Mouse (Mus musculus): ENCODE measurements at regions not wholly inside any gene's neighbourhood (a gene's known extent, or its start where the extent isn't known, plus 50 kb on each side); places are given as distances from the start of the nearest gene placed in this dataset.

DNA sequence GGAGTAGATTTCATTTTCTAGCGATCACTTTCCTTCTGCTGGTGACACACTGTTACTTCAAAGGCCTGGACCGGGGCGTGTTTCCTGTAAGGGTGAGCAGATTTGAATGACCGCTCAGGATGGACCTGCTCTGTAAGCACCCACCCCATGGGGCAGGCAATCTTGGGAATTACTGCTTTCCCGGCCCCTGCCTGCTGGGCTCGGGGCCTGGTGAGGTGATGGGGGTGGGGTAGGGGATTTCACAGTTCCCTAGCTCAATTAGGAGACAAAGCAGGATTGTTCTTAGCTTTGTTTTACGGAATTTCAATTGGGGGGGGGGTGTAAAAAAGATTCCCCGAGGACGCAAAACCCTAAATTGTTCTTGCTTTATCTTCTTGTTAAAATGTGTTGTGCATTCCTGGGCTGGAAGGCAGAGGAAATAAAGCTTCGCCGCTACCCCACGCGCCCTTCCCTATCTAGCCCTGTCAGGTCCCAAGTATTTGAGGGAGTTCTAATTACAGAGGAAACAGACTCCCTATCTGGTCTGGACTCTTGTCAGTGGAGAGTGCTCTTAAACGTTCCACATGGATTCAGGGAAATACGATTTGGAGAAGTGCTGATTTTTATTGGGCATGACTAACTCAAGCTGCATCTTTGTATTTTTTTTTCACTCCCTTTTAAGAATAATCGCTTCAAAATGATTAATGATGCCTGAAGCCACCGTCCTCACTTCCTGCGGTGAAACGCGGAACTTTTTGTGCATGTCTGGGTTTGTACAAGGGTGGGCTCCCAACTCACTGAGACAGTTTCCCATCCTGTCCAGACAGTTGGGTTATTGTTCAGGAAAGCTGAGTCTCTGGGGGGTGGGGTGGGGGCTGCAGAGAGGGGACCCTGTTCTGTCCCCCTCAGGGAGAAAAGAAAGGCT lies 194.3 kb downstream of the Enc1 start:
- Histone ChIP-seq H3K9ac (peak overlapping the region; percentile 55), H3K27ac (ENCODE audit: poor library complexity, severe bottlenecking) (peak overlapping the region; percentile 74), H3K9me3 (replicated peaks) (no peaks in the 10 kb centered on the region), H3K4me3 (peak overlapping the region; percentile 41), H3K36me3 (no peaks in the 10 kb centered on the region), H3K4me1 (replicated peaks) (peaks cover 48% of the 10 kb centered on the region), H3K4me2 (peak overlapping the region; percentile 78), H3K27me3 (replicated peaks) (peaks cover 5% of the 10 kb centered on the region; the same call in 1 of the 2 replicates)
- WGBS, result 2% methylated on average over 20 of the region's 20 CpGs
- ATAC-seq (ENCODE audit: insufficient number of reproducible peaks, low FRiP score), result peak; percentile 73

DNA sequence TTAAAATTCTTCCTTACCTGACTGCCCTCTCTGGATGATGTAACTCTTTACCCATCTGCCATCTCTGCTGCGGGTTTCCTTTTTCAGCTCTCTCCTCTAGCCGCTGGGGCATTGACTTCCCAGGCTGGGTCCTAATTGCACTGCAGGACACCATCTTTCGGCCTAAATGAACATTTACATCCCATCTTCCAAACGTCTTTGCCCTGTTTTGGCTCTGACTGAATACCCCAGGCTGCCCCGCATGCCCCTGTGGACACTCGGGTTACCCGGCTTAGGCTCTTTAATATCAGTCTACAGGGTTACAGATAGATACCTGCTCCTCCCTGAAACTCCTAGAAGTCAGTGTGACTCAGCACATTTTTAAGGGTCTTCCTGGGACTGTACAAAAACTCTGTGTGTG lies 193.3 kb downstream of the Enc1 start:
- Histone ChIP-seq H3K4me2 (no peak overlapping the region), H3K9ac (no peak overlapping the region), H3K27ac (ENCODE audit: poor library complexity, severe bottlenecking) (no peak overlapping the region), H3K4me3 (no peak overlapping the region), H3K36me3 (no peaks in the 10 kb centered on the region), H3K4me1 (replicated peaks) (peaks cover 37% of the 10 kb centered on the region), H3K9me3 (replicated peaks) (no peaks in the 10 kb centered on the region), H3K27me3 (replicated peaks) (peaks cover 5% of the 10 kb centered on the region; the same call in 1 of the 2 replicates)
- ATAC-seq (ENCODE audit: insufficient number of reproducible peaks, low FRiP score), result no peak
- 56% methylated on average over 7 of the region's 7 CpGs for WGBS

DNA sequence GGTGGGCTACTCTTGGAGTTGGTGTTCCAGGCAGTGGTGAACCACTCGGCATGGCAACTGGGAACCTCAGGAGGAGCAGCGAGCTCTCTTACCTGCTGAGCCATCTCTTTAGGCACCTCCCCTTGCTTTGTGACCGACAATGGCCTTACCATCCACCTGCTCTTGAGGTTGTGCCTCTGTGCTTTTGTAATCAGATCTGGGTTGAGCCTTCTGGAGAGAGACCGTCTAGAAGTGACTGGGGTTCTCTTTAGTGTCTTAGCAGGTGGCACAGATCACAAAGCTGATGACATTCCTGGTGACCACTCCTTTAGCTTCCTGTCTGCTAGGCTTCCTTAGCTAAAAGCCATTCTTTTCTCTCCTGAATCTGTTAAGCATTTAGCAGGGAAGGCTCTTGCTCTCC lies 191.7 kb downstream of the Enc1 start:
- no peak for ATAC-seq (ENCODE audit: insufficient number of reproducible peaks, low FRiP score)
- 43% methylated on average over 4 of the region's 4 CpGs for WGBS
- no peaks in the 10 kb centered on the region for H3K9me3 ChIP-seq (replicated peaks)

DNA sequence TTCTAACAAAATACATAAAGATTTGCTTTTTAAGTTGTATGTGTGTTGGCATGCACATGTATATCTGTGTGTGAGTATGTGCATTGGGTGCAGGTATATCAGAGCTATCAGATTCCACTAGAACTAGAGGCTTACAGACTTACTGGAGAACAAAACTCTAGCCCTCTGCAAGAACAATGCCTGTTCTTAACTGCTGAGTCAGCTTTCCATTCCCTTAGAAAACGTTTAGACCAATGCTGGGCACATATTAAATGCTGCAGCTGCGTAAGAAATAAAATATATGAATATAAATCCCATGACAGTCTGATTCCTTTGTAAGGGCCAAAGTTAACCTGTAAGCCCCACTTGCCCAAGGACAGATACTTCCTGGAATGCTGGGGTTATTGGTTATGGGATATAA lies 190.0 kb downstream of the Enc1 start:
- Histone ChIP-seq H3K4me3 (no peak overlapping the region), H3K27ac (ENCODE audit: poor library complexity, severe bottlenecking) (no peak overlapping the region), H3K27me3 (replicated peaks) (peaks cover 5% of the 10 kb centered on the region; the same call in 1 of the 2 replicates), H3K4me1 (replicated peaks) (peaks cover 15% of the 10 kb centered on the region), H3K9me3 (replicated peaks) (no peaks in the 10 kb centered on the region), H3K36me3 (no peaks in the 10 kb centered on the region), H3K9ac (no peak overlapping the region), H3K4me2 (no peak overlapping the region)
- WGBS, result 67% methylated on average over 2 of the region's 2 CpGs
- ATAC-seq (ENCODE audit: insufficient number of reproducible peaks, low FRiP score), result no peak

More for the DNA sequence above, 191.7 kb downstream of the Enc1 start:
- Histone ChIP-seq H3K4me1 (replicated peaks) (peaks cover 30% of the 10 kb centered on the region), H3K9ac (no peak overlapping the region), H3K27ac (ENCODE audit: poor library complexity, severe bottlenecking) (no peak overlapping the region), H3K27me3 (replicated peaks) (peaks cover 5% of the 10 kb centered on the region; the same call in 1 of the 2 replicates), H3K4me2 (no peak overlapping the region), H3K36me3 (no peaks in the 10 kb centered on the region), H3K4me3 (no peak overlapping the region)

DNA sequence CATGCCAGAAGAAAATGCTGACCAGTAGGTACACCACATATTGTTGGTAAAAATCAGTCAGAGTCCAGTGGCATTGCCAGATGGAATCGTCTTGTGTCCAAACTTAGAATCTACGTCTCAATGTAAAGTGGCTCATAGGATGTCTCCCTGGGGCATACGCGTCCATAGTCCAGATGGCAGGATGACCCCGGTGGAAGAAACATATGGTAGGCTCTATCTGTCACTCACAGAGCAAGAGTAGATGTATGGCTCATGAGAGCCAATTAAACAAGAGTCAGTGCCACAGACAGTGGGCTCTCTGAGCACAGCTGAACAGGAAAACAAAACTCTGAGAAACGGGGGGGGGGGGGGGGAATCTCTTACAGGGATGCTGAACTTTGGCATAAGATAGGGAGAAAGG lies 187.3 kb downstream of the Enc1 start:
- no peak overlapping the region for H3K27ac ChIP-seq (ENCODE audit: poor library complexity, severe bottlenecking)
- H3K36me3 ChIP-seq, result no peaks in the 10 kb centered on the region
- H3K4me3 ChIP-seq, result no peak overlapping the region
- no peak overlapping the region for H3K4me2 ChIP-seq
- 72% methylated on average over 6 of the region's 6 CpGs for WGBS
- H3K9ac ChIP-seq, result no peak overlapping the region
- no peaks in the 10 kb centered on the region for H3K9me3 ChIP-seq (replicated peaks)
- no peak for ATAC-seq (ENCODE audit: insufficient number of reproducible peaks, low FRiP score)
- H3K4me1 ChIP-seq (replicated peaks), result peaks cover 8% of the 10 kb centered on the region
- 0 out of 2 replicates have a peak, but pooled peaks cover 9% of the 10 kb centered on the region for H3K27me3 ChIP-seq (replicated peaks)

DNA sequence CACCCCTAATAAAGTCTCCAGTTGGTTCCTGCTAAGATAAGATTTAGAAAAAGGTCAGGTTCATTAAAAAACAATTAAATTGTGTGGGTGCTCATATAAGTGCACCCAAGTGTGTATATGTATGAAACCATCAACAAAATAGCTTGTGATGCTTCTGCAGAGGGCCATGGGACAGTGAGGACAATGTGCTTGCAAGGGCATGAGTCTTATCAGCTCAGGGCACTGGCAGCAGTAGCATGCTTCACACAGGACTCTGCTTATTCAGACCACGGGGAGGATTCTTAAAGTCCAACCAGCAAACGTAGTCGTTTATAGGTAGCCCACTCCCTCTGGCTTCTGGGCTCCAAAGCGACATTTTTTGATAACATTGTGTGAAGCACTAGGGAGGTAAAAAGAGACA lies 186.6 kb downstream of the Enc1 start:
- no peaks in the 10 kb centered on the region for H3K36me3 ChIP-seq
- 0 out of 2 replicates have a peak, but pooled peaks have one; percentile 57 for ATAC-seq (ENCODE audit: insufficient number of reproducible peaks, low FRiP score)
- WGBS, result 37% methylated on average over 4 of the region's 4 CpGs

DNA sequence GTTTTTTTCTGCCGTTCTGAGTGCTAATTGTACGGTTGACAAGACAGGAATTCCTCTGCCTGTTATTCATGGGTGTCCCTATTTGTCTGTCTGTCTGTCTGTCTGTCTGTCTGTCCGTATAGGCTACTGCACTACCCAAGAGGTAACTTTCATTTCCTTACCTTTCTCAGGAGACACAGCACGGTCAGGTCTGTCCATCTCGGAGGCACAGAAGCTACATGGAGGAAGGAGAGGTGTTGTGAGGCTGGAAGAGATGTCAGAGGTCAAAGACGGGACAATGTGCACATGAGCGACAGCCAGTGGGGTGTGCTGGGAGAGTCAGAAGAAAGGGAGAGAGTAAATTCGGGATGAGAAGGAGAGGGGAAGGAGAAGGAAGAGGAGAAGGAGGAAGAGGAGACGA lies 184.8 kb downstream of the Enc1 start:
- Histone ChIP-seq H3K27me3 (replicated peaks) (0 out of 2 replicates have a peak, but pooled peaks cover 10% of the 10 kb centered on the region), H3K36me3 (no peaks in the 10 kb centered on the region), H3K27ac (ENCODE audit: poor library complexity, severe bottlenecking) (no peak overlapping the region), H3K4me3 (no peak overlapping the region), H3K9me3 (replicated peaks) (no peaks in the 10 kb centered on the region), H3K4me1 (replicated peaks) (peaks cover 8% of the 10 kb centered on the region), H3K9ac (no peak overlapping the region), H3K4me2 (no peak overlapping the region)
- ATAC-seq (ENCODE audit: insufficient number of reproducible peaks, low FRiP score), result no peak
- WGBS, result 83% methylated on average over 9 of the region's 9 CpGs

More for the DNA sequence above, 186.6 kb downstream of the Enc1 start:
- no peak overlapping the region for H3K4me3 ChIP-seq
- 0 out of 2 replicates have a peak, but pooled peaks cover 6% of the 10 kb centered on the region for H3K27me3 ChIP-seq (replicated peaks)
- H3K9me3 ChIP-seq (replicated peaks), result no peaks in the 10 kb centered on the region
- H3K9ac ChIP-seq, result no peak overlapping the region
- H3K4me2 ChIP-seq, result no peak overlapping the region
- no peak overlapping the region for H3K27ac ChIP-seq (ENCODE audit: poor library complexity, severe bottlenecking)
- H3K4me1 ChIP-seq (replicated peaks), result peaks cover 8% of the 10 kb centered on the region

DNA sequence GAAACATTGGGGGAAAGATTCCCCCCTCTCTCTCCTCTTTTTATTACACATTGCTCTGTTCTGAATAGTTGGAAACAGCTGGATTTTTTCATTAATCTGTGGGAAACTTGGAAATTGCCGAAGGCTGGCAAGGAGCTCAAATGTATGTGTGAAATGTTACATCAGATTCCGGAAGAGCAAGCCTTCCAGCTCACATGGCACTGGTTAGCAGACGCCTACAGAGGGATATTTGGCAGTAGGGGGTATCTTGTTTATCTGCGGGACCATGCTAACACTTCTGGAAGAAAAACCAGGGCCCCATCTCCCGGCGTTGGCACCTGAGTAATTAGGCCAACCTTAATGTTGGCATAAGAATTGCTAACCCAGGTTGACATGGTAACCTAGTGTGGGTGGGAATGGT lies 183.0 kb downstream of the Enc1 start:
- H3K4me3 ChIP-seq, result no peak overlapping the region
- no peak overlapping the region for H3K27ac ChIP-seq (ENCODE audit: poor library complexity, severe bottlenecking)
- H3K36me3 ChIP-seq, result no peaks in the 10 kb centered on the region
- no peak overlapping the region for H3K9ac ChIP-seq
- ATAC-seq (ENCODE audit: insufficient number of reproducible peaks, low FRiP score), result no peak
- WGBS, result 64% methylated on average over 6 of the region's 6 CpGs
- no peaks in the 10 kb centered on the region for H3K9me3 ChIP-seq (replicated peaks)
- H3K27me3 ChIP-seq (replicated peaks), result 0 out of 2 replicates have a peak, but pooled peaks cover 10% of the 10 kb centered on the region
- H3K4me2 ChIP-seq, result no peak overlapping the region
- H3K4me1 ChIP-seq (replicated peaks), result peaks cover 8% of the 10 kb centered on the region

DNA sequence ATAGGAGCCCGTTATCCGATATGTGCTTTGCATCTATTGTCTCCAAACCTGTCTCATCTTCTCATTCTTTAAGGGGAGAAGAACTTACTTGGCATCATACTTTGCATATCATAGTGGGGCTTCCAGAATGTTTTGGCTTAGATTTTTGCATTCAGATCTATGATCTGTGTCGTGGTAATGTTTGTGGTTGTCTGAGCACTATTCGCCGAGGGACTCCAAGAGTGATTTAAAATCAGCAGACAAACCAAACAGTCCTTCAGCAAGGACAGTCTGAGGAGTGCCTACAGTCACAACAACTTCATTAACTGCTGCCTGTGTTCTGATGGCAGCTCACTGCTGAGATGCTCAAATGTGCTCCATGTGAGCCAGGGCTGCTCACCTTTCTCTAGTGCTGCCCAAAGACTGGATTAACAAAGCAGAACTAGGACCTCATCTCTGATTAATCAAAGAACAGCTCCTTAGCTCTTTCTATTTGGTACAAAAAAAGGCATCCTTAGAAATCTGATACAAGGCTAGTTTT lies 182.5 kb downstream of the Enc1 start:
- Histone ChIP-seq H3K4me3 (no peak overlapping the region), H3K9ac (no peak overlapping the region), H3K4me2 (no peak overlapping the region), H3K27ac (ENCODE audit: poor library complexity, severe bottlenecking) (no peak overlapping the region), H3K4me1 (replicated peaks) (peaks cover 8% of the 10 kb centered on the region), H3K27me3 (replicated peaks) (0 out of 2 replicates have a peak, but pooled peaks cover 10% of the 10 kb centered on the region), H3K9me3 (replicated peaks) (no peaks in the 10 kb centered on the region), H3K36me3 (no peaks in the 10 kb centered on the region)
- no peak for ATAC-seq (ENCODE audit: insufficient number of reproducible peaks, low FRiP score)
- WGBS, result 83% methylated on average over 5 of the region's 5 CpGs

DNA sequence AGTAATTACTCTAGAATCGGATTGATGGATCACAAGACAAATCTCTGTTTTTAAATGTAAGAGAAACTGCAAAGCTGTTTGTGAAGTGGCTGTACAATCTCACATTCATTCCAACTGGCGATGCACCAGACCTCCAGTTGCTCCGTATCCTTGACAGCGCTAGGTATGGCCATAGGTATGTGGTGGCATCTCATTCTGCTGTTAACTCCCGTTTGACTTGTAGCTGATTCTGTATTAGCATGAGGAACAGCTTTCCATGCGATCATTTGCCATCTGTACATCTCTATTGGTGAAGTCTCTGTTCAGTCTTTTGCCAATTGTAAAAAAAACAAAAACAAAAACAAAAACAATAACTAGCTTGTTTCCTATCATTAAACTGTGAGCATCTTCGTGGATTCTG lies 182.0 kb downstream of the Enc1 start:
- no peak overlapping the region for H3K9ac ChIP-seq
- H3K36me3 ChIP-seq, result no peaks in the 10 kb centered on the region
- no peak overlapping the region for H3K4me2 ChIP-seq
- H3K4me1 ChIP-seq (replicated peaks), result peaks cover 8% of the 10 kb centered on the region
- ATAC-seq (ENCODE audit: insufficient number of reproducible peaks, low FRiP score), result no peak
- H3K27ac ChIP-seq (ENCODE audit: poor library complexity, severe bottlenecking), result no peak overlapping the region
- no peaks in the 10 kb centered on the region for H3K9me3 ChIP-seq (replicated peaks)
- no peak overlapping the region for H3K4me3 ChIP-seq
- 0 out of 2 replicates have a peak, but pooled peaks cover 10% of the 10 kb centered on the region for H3K27me3 ChIP-seq (replicated peaks)
- 83% methylated on average over 7 of the region's 7 CpGs for WGBS

DNA sequence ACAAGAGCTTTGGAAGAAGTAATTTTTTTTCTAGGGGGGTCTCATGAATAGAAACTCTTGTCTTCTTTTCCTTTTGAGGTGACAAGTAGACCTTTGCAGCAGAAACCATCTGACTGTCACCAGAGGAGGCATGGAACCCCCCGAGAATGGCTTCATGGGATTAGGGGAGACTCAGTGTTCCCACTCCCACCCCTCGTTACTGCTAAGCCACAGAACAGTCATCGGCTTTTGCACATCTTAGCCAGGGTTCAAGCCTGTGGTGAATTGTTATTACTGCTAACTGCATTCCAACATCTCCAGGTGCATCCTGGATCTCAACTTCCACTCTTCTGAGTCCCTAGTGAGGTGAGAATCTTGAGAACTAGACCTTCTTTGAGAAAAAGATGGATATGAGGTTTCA lies 180.9 kb downstream of the Enc1 start:
- Histone ChIP-seq H3K27me3 (replicated peaks) (0 out of 2 replicates have a peak, but pooled peaks cover 10% of the 10 kb centered on the region), H3K9me3 (replicated peaks) (no peaks in the 10 kb centered on the region), H3K4me2 (no peak overlapping the region), H3K4me1 (replicated peaks) (peaks cover 13% of the 10 kb centered on the region), H3K9ac (no peak overlapping the region), H3K4me3 (no peak overlapping the region), H3K36me3 (no peaks in the 10 kb centered on the region), H3K27ac (ENCODE audit: poor library complexity, severe bottlenecking) (no peak overlapping the region)
- WGBS, result 79% methylated on average over 3 of the region's 3 CpGs
- ATAC-seq (ENCODE audit: insufficient number of reproducible peaks, low FRiP score), result no peak
